Mouse (Mus musculus) adipocyte (in vitro differentiated cells): ENCODE results near the gene Kynu.
A peak's percentile ranks its signal among the peaks of the same experiment; 100 is the strongest.

Experiments used
- DNase-seq: peaks from one replicate; pipeline ENCODE4 v3.0.0-alpha.2; 2016; ENCODE audit warnings: low spot score

Kynu gene

DNA sequence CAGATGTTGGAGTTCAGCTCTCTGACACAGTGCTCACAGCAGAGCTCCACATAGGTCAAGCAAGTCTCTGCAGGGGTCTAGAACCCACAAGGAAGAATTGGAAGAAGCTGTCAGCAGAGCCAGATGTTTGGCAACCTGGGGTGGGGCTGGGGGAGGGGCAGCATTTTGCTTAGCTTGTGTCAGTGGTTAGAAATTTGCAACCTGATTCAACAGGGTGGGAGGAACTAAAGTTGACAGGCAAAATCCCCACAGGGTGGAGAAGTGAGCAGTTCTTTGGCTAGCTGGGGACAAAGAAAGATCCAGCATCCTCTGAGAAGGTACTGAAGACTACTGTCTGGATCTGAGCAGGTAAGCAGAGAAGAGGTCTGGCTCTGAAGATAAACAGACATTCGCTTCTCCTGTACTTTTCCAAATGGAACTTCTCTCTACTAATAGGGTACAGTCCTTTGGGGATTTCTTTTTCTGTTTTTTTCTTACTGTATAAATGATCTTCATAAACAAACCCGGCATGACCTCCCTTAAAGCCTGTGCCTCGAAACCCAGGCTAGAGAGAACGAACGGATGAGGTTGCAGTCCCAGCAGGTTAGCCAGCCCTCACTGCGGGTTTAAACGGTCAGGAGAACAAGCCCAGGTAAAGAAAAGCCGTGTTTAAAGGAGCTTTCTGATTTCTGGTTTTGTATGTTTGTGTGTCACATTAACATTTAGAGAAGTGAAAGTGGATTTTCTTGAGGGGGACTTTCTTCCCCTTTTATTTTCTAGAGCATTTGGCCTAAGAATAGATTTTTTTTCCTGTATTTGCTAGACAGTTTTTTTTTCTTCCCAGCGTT is at the start of gene Kynu:
Kynu (plus strand) TSS at position 268 of the 827 bp plus-strand sequence.
- DNase-seq = no peak

DNA sequence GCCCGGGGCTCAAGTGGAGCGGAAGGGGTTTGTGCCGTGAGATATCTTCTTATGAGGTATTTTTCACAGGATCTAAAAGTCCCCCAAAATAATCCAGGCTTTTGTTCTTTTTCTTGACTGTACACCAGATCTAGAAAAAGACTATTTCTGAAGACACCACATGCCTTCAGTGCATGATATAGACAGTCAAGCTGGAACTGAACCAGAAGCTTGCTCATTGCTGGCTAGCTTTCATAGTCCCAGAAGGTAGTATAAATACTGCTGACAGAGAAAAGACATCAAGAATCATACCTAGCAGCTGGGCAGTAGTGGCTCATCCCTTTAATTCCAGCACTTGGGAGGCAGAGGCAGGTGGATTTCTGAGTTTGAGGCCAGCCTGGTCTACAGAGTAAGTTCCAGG is 48.9 kb upstream of the Kynu start:
- DNase-seq = no peak

DNA sequence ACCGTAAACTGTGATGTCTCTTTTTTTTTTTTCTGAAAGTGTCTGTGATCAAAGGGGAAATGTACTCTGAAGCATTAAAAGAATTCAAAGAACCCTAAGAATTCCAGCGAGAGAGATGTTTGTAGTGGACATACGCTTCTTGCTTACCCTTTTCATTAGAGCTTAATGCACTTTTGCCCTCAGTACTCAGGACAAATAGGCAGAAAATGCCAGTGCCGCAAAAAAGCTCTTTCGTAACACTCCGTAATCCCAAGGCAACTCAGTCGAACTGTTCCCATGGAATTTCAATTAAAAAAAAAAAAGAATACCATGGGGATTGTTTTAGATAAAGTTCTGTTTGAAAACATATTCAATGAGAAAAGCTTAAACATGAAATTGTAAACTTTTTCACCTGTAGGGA is 41.3 kb upstream of the Kynu start:
- DNase-seq = no peak

DNA sequence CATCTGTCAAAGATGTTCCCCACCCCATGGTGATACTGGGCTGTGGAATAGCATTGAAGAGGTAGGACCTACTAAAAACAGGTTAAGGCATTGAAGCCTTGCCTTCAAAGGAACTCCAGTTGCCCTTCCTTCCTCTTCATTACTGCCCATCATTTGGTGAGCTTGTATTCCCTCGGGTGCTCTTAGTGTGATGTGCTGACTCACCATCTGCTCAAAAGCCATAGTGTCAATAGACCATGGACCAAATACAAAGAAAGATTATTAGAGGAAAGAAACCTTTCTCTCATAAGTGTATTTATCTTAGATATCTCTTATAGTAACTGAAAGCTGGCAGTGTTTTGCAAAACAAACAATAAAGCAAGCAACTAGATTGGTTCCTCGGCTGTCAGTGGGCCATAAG is 20.7 kb upstream of the Kynu start:
- no peak for DNase-seq

DNA sequence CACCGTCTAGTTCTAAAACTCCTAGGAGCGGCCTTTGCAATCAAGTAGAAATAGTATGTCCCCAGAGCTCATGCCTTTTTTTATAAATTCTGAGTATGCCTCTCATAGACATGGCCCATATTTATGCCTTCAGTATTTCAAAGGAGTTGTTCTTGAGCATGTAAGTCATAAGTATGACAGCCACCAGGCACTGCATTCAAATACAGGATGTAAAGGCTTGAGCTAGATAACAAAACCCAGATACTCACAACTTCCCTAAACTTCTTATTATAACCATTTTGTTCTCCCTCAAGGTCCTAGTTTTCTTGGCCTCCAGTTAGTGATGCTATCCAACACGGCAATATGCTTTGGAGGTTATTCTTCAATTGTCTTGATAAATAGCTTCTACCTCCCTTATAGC is 12.5 kb upstream of the Kynu start:
- DNase-seq = no peak

DNA sequence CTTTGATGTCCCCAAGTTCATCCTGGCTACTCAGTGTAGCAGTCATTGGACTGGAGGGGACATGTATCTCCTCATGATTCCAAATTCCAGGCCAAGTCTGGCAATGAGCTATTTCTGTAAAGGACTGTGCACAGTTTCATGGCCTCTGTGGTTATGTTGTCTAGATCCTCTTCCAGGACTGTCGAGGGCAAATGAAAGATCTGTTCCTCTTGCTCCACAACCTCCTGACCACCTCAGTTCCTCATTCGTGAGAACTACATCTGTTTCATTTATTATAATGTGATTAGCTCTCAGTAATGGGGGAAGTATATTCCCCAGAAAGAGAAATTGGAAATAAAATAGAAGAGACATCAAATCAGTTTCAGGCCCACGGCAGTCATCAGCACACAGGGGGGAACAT is 9.5 kb upstream of the Kynu start:
- DNase-seq = no peak

DNA sequence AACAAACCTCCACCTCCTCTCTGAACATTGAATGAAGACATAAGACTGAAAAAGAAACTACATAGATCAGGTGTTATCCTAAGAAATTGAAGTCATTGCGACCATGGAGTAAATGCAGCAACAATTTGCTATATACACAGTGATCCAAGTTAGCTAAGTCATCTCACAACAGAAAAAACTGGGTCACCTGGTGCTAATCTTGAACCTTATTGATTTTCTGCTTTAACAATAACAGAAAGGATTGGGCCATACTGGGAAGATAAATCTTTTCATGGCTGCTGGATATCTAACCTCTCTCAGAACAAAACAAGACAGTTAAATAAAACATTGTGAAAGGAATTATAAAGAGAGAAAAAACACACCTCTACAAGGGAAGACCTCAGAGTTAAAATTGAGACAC is 8.7 kb upstream of the Kynu start:
- no peak for DNase-seq

DNA sequence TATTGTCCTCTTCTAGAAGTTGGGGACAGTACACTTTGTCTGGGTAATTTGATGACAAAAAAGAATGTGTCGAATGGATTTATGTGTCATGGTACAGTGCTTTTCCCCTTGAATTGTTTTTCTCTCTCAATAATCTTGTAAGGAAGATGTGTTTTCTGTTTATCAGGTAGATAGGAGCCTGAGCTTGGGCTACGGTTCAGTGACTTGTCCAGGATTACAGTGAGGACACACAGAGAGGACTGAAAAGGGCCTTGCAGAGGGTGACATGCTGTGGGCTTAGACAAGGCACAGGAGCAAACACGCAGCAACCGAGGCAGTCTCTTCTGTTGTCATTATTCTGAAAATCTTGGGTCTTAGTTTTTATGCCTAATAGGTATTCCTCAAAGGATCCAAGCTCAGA is 913 bp upstream of the Kynu start:
- DNase-seq = no peak

DNA sequence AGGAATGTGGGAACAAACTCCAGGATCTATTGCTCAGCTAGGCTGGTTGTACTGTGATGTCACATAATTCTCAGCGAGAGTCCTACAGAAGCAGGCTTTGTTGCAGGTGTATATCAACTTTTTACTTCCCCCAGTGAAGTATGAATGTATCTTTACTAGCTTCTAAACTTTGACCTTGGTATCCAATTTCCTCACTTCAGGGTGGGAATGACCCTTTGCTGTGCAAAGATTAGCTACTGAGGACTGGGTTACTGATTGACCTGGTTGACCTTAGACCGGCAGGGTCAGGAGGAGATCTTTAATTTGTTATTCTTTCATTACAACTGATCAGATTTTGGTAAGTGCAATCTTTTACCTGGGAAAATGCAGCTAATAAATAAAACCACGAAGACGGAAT is 758 bp downstream of the Kynu start:
- no peak for DNase-seq

DNA sequence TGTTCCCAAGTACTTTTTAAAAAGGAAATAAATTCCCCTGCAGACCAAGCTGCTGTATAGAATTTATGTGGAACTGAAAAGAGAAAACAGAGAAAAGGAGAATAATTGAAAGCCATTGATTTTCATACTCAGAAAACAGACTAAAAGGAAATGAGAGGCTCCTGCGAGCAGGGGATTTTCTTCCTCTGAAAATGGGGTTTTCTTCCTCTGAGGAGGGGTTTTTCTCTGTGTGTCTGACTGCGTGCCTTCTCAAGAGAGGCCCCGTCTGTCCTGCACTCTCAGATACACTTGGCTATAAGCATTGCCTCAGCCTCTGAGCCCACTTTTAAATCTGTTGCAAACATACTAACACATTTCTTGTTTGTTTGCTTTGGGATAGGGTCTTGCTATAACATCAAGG is 1.9 kb downstream of the Kynu start:
- DNase-seq = no peak

DNA sequence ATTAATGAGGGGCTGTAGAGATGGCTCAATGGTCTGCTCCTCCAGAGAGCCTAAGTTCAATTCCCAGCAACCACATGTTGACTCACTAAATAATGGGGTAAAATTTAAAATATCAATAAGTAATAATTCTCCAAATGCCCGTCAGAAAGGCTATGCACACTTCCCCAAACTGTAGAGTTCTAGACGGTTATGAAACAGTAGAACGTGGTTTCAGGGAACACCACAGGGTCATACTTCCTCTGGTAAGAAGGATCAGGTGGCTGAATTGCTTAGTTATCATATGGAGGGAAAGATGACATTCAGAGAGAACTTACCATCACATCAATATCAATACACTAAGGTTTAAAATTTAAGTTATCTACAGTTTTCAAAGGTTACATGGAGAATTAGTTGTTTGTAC is 6.1 kb downstream of the Kynu start:
- DNase-seq = no peak

DNA sequence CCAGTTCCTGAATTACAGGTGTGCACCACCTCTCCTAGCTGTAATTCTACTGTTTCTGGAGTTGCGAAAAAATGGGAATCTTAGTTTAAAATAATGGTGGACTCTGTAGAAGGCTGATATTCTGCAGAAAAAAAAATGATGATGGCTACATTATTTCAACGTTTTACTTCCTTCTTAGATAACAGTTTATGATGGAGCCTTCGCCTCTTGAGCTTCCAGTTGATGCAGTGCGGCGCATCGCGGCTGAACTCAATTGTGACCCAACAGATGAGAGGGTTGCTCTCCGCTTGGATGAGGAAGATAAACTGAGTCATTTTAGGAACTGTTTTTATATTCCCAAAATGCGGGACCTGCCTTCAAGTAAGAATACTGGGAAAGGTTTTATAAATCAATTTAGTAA is 7.7 kb downstream of the Kynu start:
- no peak for DNase-seq

DNA sequence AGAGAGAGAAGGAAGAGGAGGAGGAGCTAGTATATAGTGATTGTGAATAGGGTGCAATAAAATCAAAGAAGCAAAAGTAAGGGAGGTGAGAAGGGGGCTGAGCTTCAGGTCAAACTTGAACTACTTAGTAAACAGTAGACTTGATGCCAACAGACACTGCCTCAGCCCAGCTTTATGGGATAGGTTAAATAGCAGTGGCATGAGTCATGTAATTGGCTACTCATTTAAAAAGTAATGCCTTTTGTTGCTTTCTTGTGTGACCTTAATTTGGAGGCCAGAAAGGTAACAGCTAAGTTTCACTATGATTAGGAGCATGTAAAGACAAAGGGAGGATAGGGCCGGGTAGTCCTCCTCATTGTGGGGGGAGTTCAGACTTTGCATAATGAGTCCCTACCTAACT is 13.3 kb downstream of the Kynu start:
- DNase-seq = no peak

DNA sequence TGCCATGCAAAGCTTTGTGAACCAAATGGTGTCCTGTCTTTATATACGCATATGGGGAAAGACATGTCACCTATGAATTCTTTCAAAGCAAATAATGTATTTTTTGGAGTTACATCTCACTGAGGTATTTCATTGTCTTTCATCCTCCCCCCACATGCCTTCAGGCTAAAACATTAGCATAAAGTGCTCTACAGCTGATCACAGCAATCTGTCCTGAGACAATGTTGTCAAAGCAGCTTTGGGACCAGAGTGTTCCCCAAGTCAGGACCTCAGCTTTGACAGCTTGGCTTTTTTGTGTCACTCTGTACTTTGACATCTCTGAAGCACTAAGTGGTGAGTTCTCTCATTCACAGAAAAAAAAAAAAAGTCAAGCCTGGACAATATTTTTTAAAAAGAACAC is 18.4 kb downstream of the Kynu start:
- no peak for DNase-seq

DNA sequence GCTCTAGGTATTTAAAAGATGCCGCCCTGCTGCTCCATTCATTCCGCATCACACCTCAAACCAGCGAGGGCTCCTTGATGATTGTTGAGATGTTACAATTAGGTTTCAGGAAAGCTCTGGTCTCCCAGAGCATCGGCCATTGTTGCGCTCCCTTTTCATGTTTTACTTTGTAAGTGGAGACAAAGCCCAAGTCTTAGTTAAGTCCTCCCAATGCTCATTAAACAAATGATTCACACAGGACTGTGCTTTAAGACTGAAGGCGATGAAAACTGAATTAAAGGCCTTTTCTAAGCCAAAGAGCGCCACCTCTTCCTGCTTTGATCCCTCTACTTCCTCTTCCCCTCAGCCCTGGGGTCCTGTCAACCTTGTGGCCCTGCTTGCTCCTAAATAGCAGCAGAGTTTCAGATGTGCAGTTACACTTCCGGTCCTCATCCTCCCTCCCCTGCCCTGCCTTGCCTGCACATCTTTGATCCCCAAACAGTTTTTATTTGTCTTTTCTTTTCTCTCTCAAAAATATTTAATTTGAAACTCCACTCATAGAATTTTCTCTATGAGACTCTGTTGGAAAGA is 28.2 kb downstream of the Kynu start:
- no peak for DNase-seq

DNA sequence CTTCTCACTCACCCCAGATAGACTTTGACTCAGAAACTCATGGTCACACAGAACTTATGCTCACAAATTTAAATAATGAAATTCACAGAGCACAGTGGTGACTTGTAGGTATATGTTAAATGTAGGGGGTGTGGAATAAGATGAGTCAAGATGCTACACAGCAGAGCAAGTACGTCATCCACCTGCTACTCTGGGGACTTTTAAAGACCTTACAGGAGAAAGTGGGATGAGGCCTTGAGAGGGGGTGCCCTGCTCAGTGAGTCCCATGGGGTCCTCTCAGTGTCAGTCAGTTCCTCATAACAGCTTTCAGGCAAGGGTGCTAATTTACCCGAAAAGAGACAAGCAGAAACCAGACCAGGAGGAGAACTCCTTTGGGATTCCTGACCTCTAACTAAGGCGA is 30.4 kb downstream of the Kynu start:
- DNase-seq = no peak

DNA sequence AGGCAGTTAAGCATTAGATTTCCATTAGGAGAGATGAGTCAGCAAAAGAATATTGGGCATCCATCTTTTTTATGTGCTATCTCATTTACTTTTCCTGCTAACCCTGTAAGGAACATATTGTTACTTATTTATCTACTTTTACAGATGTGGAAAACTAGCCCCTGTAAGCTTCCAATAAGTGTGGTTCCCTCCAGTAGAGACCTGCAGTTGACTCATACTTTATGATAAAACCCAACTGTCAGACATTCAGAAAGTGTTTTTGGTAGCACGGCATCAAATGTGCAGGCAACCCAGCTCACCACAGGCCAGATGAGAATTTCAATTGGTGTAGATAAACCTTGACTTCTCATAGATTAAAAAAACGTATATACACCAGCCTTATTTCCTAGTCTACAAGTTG is 32.7 kb downstream of the Kynu start:
- DNase-seq = no peak

DNA sequence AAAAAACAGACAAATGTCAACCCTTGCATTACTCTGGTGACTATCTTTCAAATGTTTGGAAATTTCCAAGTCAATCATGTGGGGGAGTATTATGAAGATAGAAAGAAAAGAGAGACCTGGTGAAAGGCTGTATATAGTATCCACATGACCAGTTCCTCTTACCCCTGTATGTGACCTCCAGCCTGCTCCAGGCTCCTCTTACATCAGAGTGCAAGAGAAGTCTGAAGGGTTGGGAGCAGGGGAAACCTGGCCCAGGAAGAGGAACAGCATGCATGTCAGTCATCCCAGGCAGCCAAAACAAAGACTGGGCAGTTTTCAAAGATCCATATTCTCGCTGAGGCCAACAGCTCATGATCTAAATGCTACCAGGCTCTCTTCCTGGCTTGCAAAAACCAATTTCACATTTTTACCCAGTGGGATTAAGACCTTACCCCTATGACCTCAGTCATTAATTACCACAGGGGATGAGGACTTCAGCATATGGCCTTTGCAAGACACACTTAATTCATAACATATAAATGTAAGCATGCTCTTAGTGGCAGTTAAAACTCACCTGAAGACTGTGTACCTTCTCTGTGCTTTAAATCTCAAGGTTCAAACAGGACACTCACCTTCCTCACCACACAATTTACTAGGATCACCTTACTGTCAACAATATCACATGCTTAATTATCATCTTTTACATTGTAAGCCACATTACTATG is 37.0 kb downstream of the Kynu start:
- no peak for DNase-seq

DNA sequence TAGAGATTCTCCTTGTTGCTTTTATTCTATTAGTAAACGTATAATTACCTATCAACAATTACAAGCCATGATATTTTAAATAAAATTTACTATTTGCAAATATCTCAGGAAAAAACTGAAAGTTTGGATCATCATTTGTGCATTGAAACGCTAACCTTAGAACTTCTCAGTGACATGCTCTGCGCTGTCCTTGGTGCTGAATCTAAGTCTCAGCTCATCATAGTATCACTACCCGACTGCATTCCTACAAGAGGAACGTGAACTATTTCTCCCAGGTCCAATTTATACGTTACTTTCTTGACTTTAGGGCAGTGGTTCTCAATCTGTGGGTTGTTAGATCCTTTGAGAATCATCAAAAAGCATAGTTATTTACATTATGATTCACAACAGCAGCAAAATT is 58.4 kb downstream of the Kynu start:
- peak; percentile 27 for DNase-seq

DNA sequence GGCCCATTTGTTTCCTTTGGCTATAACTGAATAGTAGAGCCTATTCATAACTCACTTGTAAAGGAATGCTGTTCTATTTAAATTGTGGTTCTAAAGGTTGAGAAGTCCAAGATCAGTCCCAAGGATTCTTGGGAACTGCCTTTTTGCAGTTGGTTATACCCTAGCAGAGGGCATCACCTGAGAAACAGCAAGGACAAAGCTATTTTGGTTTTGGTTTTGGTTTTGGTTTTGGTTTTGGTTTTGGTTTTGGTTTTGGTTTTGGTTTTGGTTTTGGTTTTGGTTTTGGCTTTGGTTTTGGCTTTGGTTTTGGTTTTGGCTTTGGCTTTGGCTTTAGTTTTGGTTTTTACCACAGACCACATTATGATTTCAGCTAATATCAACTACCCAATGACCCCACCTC is 66.0 kb downstream of the Kynu start:
- DNase-seq = no peak

DNA sequence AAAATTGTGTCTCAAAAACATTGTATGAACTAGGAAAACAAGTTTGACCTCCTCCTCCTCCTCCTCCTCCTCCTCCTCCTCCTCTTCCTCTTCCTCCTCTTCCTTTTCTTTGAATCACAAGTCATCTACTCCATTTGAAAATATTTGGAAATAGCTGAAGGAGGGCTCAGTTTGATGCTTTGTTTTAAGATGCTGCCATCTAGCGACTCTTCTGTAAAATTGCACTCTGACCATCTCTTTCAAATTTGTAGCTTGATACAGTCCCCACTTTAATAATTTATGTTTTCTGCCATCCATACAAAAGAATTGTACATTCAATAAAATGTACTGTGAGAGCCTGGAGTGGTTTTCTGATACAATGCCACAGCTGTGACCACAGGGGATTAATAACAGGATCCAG is 67.7 kb downstream of the Kynu start:
- DNase-seq = peak; percentile 17

DNA sequence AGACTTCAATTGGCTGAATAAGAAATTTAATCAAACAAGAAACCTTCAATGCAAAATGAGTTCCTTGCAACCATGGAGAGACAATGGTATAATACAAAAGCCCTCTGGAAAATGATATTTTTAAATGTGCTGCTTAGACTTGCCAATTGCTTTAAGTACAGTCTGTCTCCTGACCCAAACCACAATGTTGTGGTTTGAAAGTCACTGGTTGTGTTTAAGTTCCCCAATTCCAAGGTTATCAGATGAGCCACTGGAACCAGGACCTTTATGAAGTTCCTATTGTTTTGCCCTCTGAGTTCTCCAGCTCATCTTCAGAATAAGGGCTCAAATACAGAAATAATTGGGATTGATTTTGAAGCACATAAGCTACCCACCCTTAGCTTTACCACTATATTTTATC is 76.7 kb downstream of the Kynu start:
- no peak for DNase-seq

DNA sequence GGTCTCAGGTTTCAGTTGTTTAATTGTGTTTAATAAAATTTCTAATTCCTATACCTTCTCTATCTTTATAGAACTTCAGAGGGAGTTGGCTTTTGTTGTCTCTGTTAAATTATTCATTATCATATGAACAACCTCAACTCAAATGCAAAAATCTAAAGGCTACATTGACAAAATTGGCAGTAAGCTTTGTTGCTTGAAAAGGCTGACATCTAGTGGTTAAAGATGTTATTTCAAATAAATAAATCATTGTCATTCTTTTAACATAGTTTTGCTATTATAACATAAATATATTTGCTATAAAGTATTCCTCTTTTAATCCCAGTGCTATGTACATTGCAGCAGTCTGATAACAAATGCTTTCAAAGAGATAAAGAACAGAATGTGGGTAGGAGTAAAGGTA is 81.4 kb downstream of the Kynu start:
- peak; percentile 7 for DNase-seq

DNA sequence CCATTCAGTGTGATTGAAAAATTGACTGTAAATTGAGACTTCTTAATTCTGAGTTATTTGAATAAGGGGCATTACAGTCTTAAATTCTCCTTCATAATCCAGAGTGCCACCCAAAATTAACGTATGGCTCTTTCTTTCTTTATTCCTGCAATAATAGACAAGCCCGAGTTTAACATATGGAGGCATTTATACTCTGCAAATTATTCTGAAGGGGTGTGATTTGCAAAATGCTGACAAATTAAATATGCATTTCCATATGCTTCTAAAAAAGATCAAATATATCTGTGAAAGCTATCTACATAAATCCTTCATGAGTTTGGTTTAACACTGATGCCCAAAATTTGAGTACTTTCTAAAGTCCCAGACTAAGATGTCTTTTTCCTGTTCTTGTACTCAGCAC is 91.8 kb downstream of the Kynu start:
- no peak for DNase-seq
